Mouse (Mus musculus) olfactory bulb, adult 2 months (tissue): Measurements from ENCODE around the gene Akap13.

Experiments
- CTCF ChIP-seq: fragments of 200-500 bp; IDR thresholded peaks from 2 replicates; pipeline ENCODE4 v1.5.1; 2012; ENCODE audit warnings: low read depth, mild to moderate bottlenecking, low read length, moderate library complexity; ENCODE audit not compliant: insufficient read depth
- POLR2A ChIP-seq: fragments of 200-500 bp; IDR thresholded peaks from 2 replicates; pipeline ENCODE4 v1.6.1; 2012; ENCODE audit warnings: mild to moderate bottlenecking, low read depth, low read length, moderate library complexity; ENCODE audit not compliant: insufficient read depth

GRCm38 (mm10) chr7:75620976-75621375 lies 165.6 kb downstream of the Akap13 start:
- TF ChIP-seq CTCF (no peak), POLR2A (no peak)
